Mouse (Mus musculus) cerebellum, adult 2 months (tissue): ENCODE data around the gene Timm23.

Experiments
- CTCF ChIP-seq: fragments of 200-500 bp; IDR thresholded peaks from 2 replicates; pipeline ENCODE4 v1.5.1; 2011; ENCODE audit warnings: low read depth, mild to moderate bottlenecking, control low read depth, low read length, moderate library complexity, borderline replicate concordance; ENCODE audit not compliant: insufficient read depth
- POLR2A ChIP-seq: fragments of 200-500 bp; IDR thresholded peaks from 2 replicates; pipeline ENCODE4 v1.6.1; 2011; ENCODE audit warnings: low read length, control low read depth, borderline replicate concordance; ENCODE audit not compliant: insufficient read depth

DNA sequence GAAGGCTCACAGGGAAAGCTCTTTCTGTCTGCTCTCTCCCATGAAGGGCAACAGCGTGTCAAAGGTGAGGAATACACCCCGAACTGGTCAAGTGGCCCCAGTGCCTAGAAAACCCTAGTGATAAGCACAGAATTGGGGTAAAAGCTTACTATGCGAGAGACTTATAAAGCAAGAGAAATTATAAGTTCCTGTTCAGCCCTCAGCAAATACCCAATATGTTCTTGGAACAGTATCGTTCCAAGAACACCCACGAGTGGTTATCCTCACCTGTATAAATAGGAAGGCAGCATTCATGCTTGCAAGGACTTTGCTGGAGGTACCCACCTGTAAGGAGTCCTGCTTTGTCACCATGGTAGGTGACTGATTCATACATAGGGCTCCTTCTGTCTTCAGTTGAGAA lies 60.0 kb downstream of the Timm23 start, which contains the start of gene Msmb:
- TF ChIP-seq POLR2A (no peak), CTCF (no peak)
